Mouse (Mus musculus): ENCODE results near the gene Serpinb6c.

DNA sequence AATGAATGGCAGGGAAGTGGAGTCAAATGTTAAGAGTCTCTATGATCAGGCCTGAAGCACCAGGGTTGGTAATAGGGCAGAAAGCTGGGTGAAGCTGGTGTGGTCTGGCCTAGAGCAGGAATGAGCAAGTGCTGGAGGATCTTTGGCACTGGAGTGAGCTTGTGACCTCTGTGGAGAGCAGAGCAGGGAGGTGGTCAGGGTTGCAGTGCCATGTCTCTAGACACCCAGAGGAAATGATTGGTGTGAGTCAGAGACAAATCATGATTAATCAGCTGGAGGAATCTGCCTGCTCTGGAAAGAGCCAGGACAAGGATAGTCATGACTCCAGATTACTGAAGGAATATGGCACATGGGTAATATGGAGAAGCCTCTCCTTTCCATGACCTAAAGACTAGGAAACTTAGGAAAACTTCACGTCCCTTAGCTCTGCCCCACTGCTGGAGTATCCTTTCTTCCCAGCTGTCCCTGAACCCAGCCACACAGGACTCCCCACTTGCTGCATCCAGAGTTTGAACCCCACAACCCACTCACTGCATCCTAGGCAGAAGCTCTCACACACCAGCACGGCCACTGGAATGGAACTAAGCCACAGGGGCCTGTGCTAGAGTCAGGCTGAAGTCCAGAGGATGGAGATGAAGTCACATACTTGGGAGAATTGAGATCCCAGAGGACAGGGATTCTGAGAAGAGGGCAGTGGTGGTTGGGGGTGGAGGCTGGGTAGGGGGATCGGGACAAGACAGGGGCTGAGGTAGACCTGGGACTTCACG lies 46.0 kb upstream of the Serpinb6c start:
- TF ChIP-seq POLR2A (IDR thresholded peaks at IDR 0.05; ENCODE audit: borderline replicate concordance, insufficient read depth, low read length) (no peak), CTCF (IDR thresholded peaks at IDR 0.05; ENCODE audit: borderline replicate concordance, insufficient read depth, low read depth, low read length) (no peak)
